Mouse (Mus musculus): ENCODE measurements around the gene Pth1r. TPM values are rescaled to one million over a fixed set of nuclear protein-coding genes. Genes with fewer than 3 reads are reported as not detected.
A peak's percentile ranks its signal among the peaks of the same experiment; 100 is the strongest.

Gene Pth1r
- total and polyA plus RNA-seq, 3 experiments = 0.15 to 0.77 TPM; not detected in 1

DNA sequence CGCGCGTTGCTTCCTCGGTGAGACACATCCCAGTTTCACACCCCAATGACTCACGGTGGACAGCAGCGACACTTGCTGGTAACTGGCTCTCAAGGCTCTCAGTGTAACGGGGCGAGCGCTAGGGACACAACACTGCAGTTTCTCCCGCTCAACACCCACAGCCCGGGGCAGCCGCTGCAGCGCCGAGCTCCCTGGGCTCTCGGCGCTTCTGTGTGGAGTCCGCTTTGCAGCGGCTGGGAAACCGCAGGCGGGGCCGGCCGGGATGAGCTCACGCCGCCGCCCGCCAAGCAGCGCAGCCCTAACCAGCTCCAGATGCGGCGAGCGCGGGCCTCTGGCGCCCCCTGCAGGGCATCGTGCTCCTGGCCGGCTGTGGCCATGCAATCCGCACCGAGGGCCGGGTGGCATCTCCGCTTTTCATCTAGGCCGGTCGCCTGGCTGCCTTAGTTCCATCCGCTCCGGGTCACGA lies 34.3 kb upstream of the Pth1r start:
- Histone ChIP-seq H3K79me2 (ENCODE audit: control insufficient read depth, insufficient read depth, low read length, poor library complexity) (no peaks in the 10 kb centered on the region), H3K27ac (ENCODE audit: control insufficient read depth, low read depth, low read length) (peak overlapping the region; percentile 36; the same call in 1 of the 2 replicates), H3K36me3 (ENCODE audit: control insufficient read depth in 1 of 2, insufficient read depth in 2 of 2, low read length in 2 of 2) (no peaks in the 10 kb centered on the region), H3K4me3 (ENCODE audit: control insufficient read depth in 1 of 2, insufficient read depth in 1 of 2, low read depth in 2 of 2, low read length in 2 of 2) (peak overlapping the region; percentile 65 to 67), H3K4me1 (ENCODE audit: control insufficient read depth in 1 of 2, insufficient read depth in 2 of 2, low read length in 2 of 2) (peaks cover 0 to 5% of the 10 kb centered on the region in 2 experiments; a peak in 1 of 4 replicates), H3K27me3 (ENCODE audit: control insufficient read depth in 1 of 2, insufficient read depth in 2 of 2, low read length in 2 of 2) (no peaks in the 10 kb centered on the region; a peak in 2 of 4 replicates), H3K9ac (ENCODE audit: control insufficient read depth, low read depth, low read length, poor library complexity, severe bottlenecking) (peak overlapping the region; percentile 70), H3K9me3 (replicated peaks; ENCODE audit: insufficient read depth, low read length) (no peaks in the 10 kb centered on the region)
- peak; percentile 91 for DNase-seq (ENCODE audit: low read depth, low spot score)
- TF ChIP-seq BHLHE40 (IDR thresholded peaks at IDR 0.05; ENCODE audit: borderline replicate concordance, low read depth, low read length) (peak; percentile 41; the same call in 1 of the 2 replicates), CHD1 (IDR thresholded peaks at IDR 0.05; ENCODE audit: low read depth, low read length) (no peak), ZC3H11A (IDR thresholded peaks at IDR 0.05; ENCODE audit: low read depth, low read length) (no peak; the same call in 1 of the 2 replicates), ETS1 (IDR thresholded peaks at IDR 0.05; ENCODE audit: low read depth, low read length) (no peak; the same call in 1 of the 2 replicates), GABPA (IDR thresholded peaks at IDR 0.05; ENCODE audit: low read depth, low read length) (no peak), SMC3 (IDR thresholded peaks at IDR 0.05; ENCODE audit: low read depth, low read length) (peak; percentile 38), TCF12 (IDR thresholded peaks at IDR 0.05; ENCODE audit: low read depth, low read length) (no peak), POLR2A (IDR thresholded peaks at IDR 0.05; ENCODE audit: control insufficient read depth in 1 of 2, insufficient read depth in 1 of 2, low read depth in 1 of 2, low read length in 2 of 2, poor library complexity in 1 of 2) (no peak; a peak in 1 of 4 replicates), USF1 (IDR thresholded peaks at IDR 0.05; ENCODE audit: low read depth, low read length) (no peak), MXI1 (IDR thresholded peaks at IDR 0.05; ENCODE audit: low read depth, low read length) (peak; percentile 73), MAFK (IDR thresholded peaks at IDR 0.05; ENCODE audit: borderline replicate concordance, low read depth, low read length) (no peak), MAZ (IDR thresholded peaks at IDR 0.05; ENCODE audit: low read depth, low read length) (peak; percentile 75), TAL1 (IDR thresholded peaks at IDR 0.05; ENCODE audit: low read length) (no peak), SIN3A (IDR thresholded peaks at IDR 0.05; ENCODE audit: low read length) (no peak), MYC (IDR thresholded peaks at IDR 0.05; ENCODE audit: low read depth, low read length) (no peak), E2F4 (IDR thresholded peaks at IDR 0.05; ENCODE audit: borderline replicate concordance, low read depth, low read length) (no peak), GATA1 (IDR thresholded peaks at IDR 0.05; ENCODE audit: low read depth, low read length) (no peak; the same call in 1 of the 2 replicates), POLR2AphosphoS5 (IDR thresholded peaks at IDR 0.05; ENCODE audit: borderline replicate concordance, low read depth, low read length) (no peak), ZKSCAN1 (IDR thresholded peaks at IDR 0.05; ENCODE audit: low read depth, low read length) (0 out of 2 replicates have a peak, but pooled peaks have one; percentile 31), MAX (IDR thresholded peaks at IDR 0.05; ENCODE audit: low read length) (peak; percentile 67), POLR2AphosphoS2 (IDR thresholded peaks at IDR 0.05; ENCODE audit: low read length) (no peak), CTCF (IDR thresholded peaks at IDR 0.05 in 2 of 3, conservative IDR thresholded peaks at IDR 0.05 in 1 of 3; ENCODE audit: control insufficient read depth in 1 of 3, insufficient read depth in 1 of 3, low read depth in 2 of 3, low read length in 3 of 3, poor library complexity in 1 of 3, severe bottlenecking in 1 of 3) (peak; percentile 47 to 99 (median 67)), ZNF384 (IDR thresholded peaks at IDR 0.05; ENCODE audit: low read depth, low read length) (no peak), HCFC1 (IDR thresholded peaks at IDR 0.05; ENCODE audit: low read depth, low read length) (0 out of 2 replicates have a peak, but pooled peaks have one; percentile 20), KAT2A (conservative IDR thresholded peaks at IDR 0.05; ENCODE audit: low read depth, low read length) (no peak), MYB (IDR thresholded peaks at IDR 0.05; ENCODE audit: low read depth, low read length) (no peak), EP300 (IDR thresholded peaks at IDR 0.05; ENCODE audit: low read depth in 1 of 2, low read length in 2 of 2) (no peak), MEF2A (IDR thresholded peaks at IDR 0.05; ENCODE audit: extremely low read depth, insufficient replicate concordance, low read depth, low read length, poor library complexity, severe bottlenecking) (no peak), NELFE (IDR thresholded peaks at IDR 0.05; ENCODE audit: low read depth, low read length) (0 out of 2 replicates have a peak, but pooled peaks have one; percentile 21), USF2 (IDR thresholded peaks at IDR 0.05; ENCODE audit: borderline replicate concordance in 1 of 2, insufficient read depth in 1 of 2, low read depth in 1 of 2, low read length in 2 of 2) (no peak), NRF1 (IDR thresholded peaks at IDR 0.05; ENCODE audit: insufficient read depth, low read depth, low read length, poor library complexity, severe bottlenecking) (no peak), ELF1 (IDR thresholded peaks at IDR 0.05; ENCODE audit: low read depth, low read length) (no peak; the same call in 1 of the 2 replicates), UBTF (IDR thresholded peaks at IDR 0.05; ENCODE audit: borderline replicate concordance, insufficient read depth, low read depth, low read length) (0 out of 2 replicates have a peak, but pooled peaks have one; percentile 80), RAD21 (IDR thresholded peaks at IDR 0.05; ENCODE audit: low read depth, low read length) (peak; percentile 62), JUND (IDR thresholded peaks at IDR 0.05; ENCODE audit: low read depth, low read length) (no peak), TBP (IDR thresholded peaks at IDR 0.05; ENCODE audit: low read depth, low read length) (peak; percentile 58; the same call in 1 of the 2 replicates)
